Mouse (Mus musculus) heart, adult 2 months (tissue): ENCODE measurements around the gene Nucks1.

Experiments used
- CTCF ChIP-seq: fragments of 200-600 bp; IDR thresholded peaks from 2 replicates; pipeline ENCODE4 v1.8.1; 2022; ENCODE audit warnings: antibody characterized with exemption, mild to moderate bottlenecking, moderate library complexity
- EP300 ChIP-seq: fragments of 200-500 bp; IDR thresholded peaks from 2 replicates; pipeline ENCODE4 v1.6.1; 2011; ENCODE audit warnings: low read depth, low read length, control low read depth; ENCODE audit not compliant: insufficient read depth
- POLR2A ChIP-seq: fragments of 200-500 bp; IDR thresholded peaks from 2 replicates; pipeline ENCODE4 v1.6.1; 2011; ENCODE audit warnings: mild to moderate bottlenecking, low read depth, low read length, control low read depth; ENCODE audit not compliant: insufficient read depth

- TF ChIP-seq EP300 (no peak), POLR2A (no peak), CTCF (no peak)
These were observed 20.2 kb upstream of the Nucks1 start for GRCm38 (mm10) chr1:131890043-131890658.
